Mouse (Mus musculus) liver, embryonic 14.5 days (tissue): ENCODE data around the gene Zfp811. TPM values are rescaled to one million over a fixed set of nuclear protein-coding genes. Genes with fewer than 3 reads are reported as not detected.
"Not testable (repeated sequence)": the region's sequence is repeated elsewhere in the genome, so short reads cannot be mapped to it uniquely, and the experiment has no call there.

Experiments used
- ATAC-seq: fragments of 200-750 bp; cut with Nextera tagmentation; 2 replicates; pipeline ENCODE4 v1.8.0; 2017; ENCODE audit warnings: moderate number of reproducible peaks, mild to moderate bottlenecking, moderate library complexity; ENCODE audit not compliant: insufficient read depth
- DNase-seq, 3 experiments: peaks; one replicate each; pipeline ENCODE4 v3.0.0-alpha.2; 2012 to 2013; ENCODE audit warnings: low read depth in 3 of 3, low spot score in 3 of 3
- H3K27ac ChIP-seq: fragments of 300-500 bp; sonication (generic); 2 replicates; pipeline ENCODE4 v1.5.1; 2014; ENCODE audit warnings: moderate library complexity, mild to moderate bottlenecking, control low read depth, inconsistent platforms
- H3K27me3 ChIP-seq: fragments of 300-500 bp; sonication (generic); 2 replicates; pipeline ENCODE4 v1.6.1; 2014; ENCODE audit warnings: mild to moderate bottlenecking, low read length, moderate library complexity; ENCODE audit not compliant: control insufficient read depth, insufficient read depth
- H3K36me3 ChIP-seq: fragments of 300-500 bp; sonication (generic); replicated peaks from 2 replicates; pipeline ENCODE4 v1.6.1; 2014; ENCODE audit warnings: low read depth; ENCODE audit not compliant: control insufficient read depth, insufficient read depth
- H3K4me1 ChIP-seq, 2 experiments: fragments of 200-500 bp in 1 of 2; fragments of 300-500 bp in 1 of 2; sonication (generic) in 1 of 2; replicated peaks; 2 replicates each; pipeline ENCODE4 v1.6.1; 2012 to 2014; ENCODE audit warnings: antibody characterized with exemption in 1 of 2, inconsistent platforms in 1 of 2, low read length in 1 of 2; ENCODE audit not compliant: control insufficient read depth in 2 of 2, insufficient read depth in 2 of 2
- H3K4me2 ChIP-seq: fragments of 300-500 bp; sonication (generic); 2 replicates; pipeline ENCODE4 v1.6.1; 2014; ENCODE audit warnings: low read depth, mild to moderate bottlenecking, control low read depth, moderate library complexity
- H3K4me3 ChIP-seq, 2 experiments: fragments of 200-500 bp in 1 of 2; fragments of 300-500 bp in 1 of 2; sonication (generic) in 1 of 2; 2 replicates each; pipeline ENCODE4 v1.5.1; 2012 to 2014; ENCODE audit warnings: low read depth in 2 of 2, low read length in 2 of 2, mild to moderate bottlenecking in 2 of 2, control low read depth in 1 of 2, inconsistent platforms in 1 of 2, moderate library complexity in 1 of 2; ENCODE audit not compliant: insufficient read depth in 1 of 2
- H3K9ac ChIP-seq: fragments of 300-500 bp; sonication (generic); replicated peaks from 2 replicates; pipeline ENCODE4 v1.6.1; 2014; ENCODE audit warnings: mild to moderate bottlenecking, control low read depth, moderate library complexity
- H3K9me3 ChIP-seq: fragments of 300-500 bp; sonication (generic); 2 replicates; pipeline ENCODE4 v1.6.1; 2016; ENCODE audit warnings: low read length, mixed read lengths; ENCODE audit not compliant: control insufficient read depth
- CTCF ChIP-seq: IDR thresholded peaks from 2 replicates; pipeline ENCODE4 v1.5.1; 2016; ENCODE audit warnings: antibody characterized with exemption, low read depth, control low read depth
- EP300 ChIP-seq: IDR thresholded peaks from 2 replicates; pipeline ENCODE4 v1.6.1; 2016; ENCODE audit warnings: antibody characterized with exemption, low read depth
- WGBS: fragments of 180-500 bp; shearing (Covaris S2); extraction: QIAGEN DNeasy Blood & Tissue Kit; methylation state at CpG from one replicate; pipeline ENCODE4 v1.1.7; 2014; ENCODE audit not compliant: insufficient replicate concordance; 5-methylcytosine and 5-hydroxymethylcytosine counted together
- polyA plus RNA-seq, 2 experiments: library from polyadenylated mRNA; depleted of rRNA in 1 of 2; stranded (reverse) in 1 of 2; unstranded in 1 of 2; fragments of >200 nt; fragmentation: Nextera tagmentation in 1 of 2; extraction: Ambion mirVana in 1 of 2; gene quantifications; 2 replicates each; pipeline versions ENCODE4 v1.2.1 to v1.2.3; 2012 to 2014

Gene Zfp811
- polyA plus RNA-seq (2012; rRNA removed) (0.06 and 0.10 TPM in 2 replicates), polyA plus RNA-seq (2014; fragmentation: Nextera tagmentation; extraction: Ambion mirVana) (0.04 and 0.11 TPM in 2 replicates)

GRCm38 (mm10) chr17:32809544-32810374 is at the start of gene Zfp811:
TSS of gene Zfp811 (minus strand) at chr17:32809931.
- 5% methylated on average over 17 of the region's 17 CpGs for WGBS
- ATAC-seq = no peak
- Histone ChIP-seq H3K9ac (no peak within 1 kb of the TSS), H3K4me3 (peak within 1 kb of the TSS in 1 of 2 experiments; percentile 20; a peak in 2 of 4 replicates), H3K9me3 (no peaks in the 10 kb centered on the region), H3K4me2 (peak within 1 kb of the TSS; percentile 19; the same call in 1 of the 2 replicates), H3K27me3 (peaks cover 3% of the 10 kb centered on the region; the same call in 1 of the 2 replicates), H3K27ac (no peak within 1 kb of the TSS), H3K36me3 (no peaks in the 10 kb centered on the region), H3K4me1 (no peaks in the 10 kb centered on the region)
- no peak for DNase-seq
- no peak for TF ChIP-seq EP300
- no peak for TF ChIP-seq CTCF

GRCm38 (mm10) chr17:32856713-32857112 is 47.0 kb upstream of the Zfp811 start:
- not testable (repeated sequence) for H3K9ac ChIP-seq, H3K4me2 ChIP-seq, ATAC-seq, H3K27ac ChIP-seq, H3K4me1 ChIP-seq, H3K27me3 ChIP-seq, H3K4me3 ChIP-seq, DNase-seq, H3K9me3 ChIP-seq, H3K36me3 ChIP-seq
- 41% methylated on average over 3 of the region's 6 CpGs for WGBS

GRCm38 (mm10) chr17:32851581-32851980 is 41.9 kb upstream of the Zfp811 start:
- WGBS = 54% methylated on average over 7 of the region's 7 CpGs
- Histone ChIP-seq H3K4me3 (no peak overlapping the region), H3K9ac (no peak overlapping the region), H3K27ac (no peak overlapping the region), H3K9me3 (no peaks in the 10 kb centered on the region), H3K4me2 (no peak overlapping the region), H3K27me3 (no peaks in the 10 kb centered on the region), H3K36me3 (no peaks in the 10 kb centered on the region), H3K4me1 (no peaks in the 10 kb centered on the region)
- DNase-seq (no peak), ATAC-seq (no peak)
- no peak for TF ChIP-seq EP300
- TF ChIP-seq CTCF = no peak

GRCm38 (mm10) chr17:32841388-32841787 is 31.7 kb upstream of the Zfp811 start:
- Histone ChIP-seq H3K4me1 (no peaks in the 10 kb centered on the region), H3K4me2 (no peak overlapping the region), H3K36me3 (no peaks in the 10 kb centered on the region), H3K9ac (no peak overlapping the region), H3K4me3 (no peak overlapping the region), H3K27me3 (no peaks in the 10 kb centered on the region), H3K27ac (no peak overlapping the region), H3K9me3 (no peaks in the 10 kb centered on the region)
- no peak for DNase-seq
- no peak for ATAC-seq
- TF ChIP-seq EP300 = no peak
- TF ChIP-seq CTCF = no peak
- 75% methylated on average over 2 of the region's 2 CpGs for WGBS

- Histone ChIP-seq H3K9ac (no peak overlapping the region), H3K36me3 (no peaks in the 10 kb centered on the region), H3K27ac (no peak overlapping the region), H3K4me2 (no peak overlapping the region), H3K4me3 (no peak overlapping the region), H3K27me3 (no peaks in the 10 kb centered on the region), H3K9me3 (no peaks in the 10 kb centered on the region), H3K4me1 (no peaks in the 10 kb centered on the region)
- WGBS = 47% methylated on average over 15 of the region's 15 CpGs
- no peak for TF ChIP-seq EP300
- TF ChIP-seq CTCF = no peak
- DNase-seq (no peak), ATAC-seq (no peak)
Measured at GRCm38 (mm10) chr17:32839083-32839802, 29.5 kb upstream of the Zfp811 start.
